Mouse (Mus musculus): ENCODE data around the gene Cyp4f17. TPM values are rescaled to one million over a fixed set of nuclear protein-coding genes. Genes with fewer than 3 reads are reported as not detected.
"Not testable (repeated sequence)": the region's sequence is repeated elsewhere in the genome, so short reads cannot be mapped to it uniquely, and the experiment has no call there.

The Cyp4f17 gene
- polyA plus RNA-seq, 1 experiment = 4.8 TPM

DNA sequence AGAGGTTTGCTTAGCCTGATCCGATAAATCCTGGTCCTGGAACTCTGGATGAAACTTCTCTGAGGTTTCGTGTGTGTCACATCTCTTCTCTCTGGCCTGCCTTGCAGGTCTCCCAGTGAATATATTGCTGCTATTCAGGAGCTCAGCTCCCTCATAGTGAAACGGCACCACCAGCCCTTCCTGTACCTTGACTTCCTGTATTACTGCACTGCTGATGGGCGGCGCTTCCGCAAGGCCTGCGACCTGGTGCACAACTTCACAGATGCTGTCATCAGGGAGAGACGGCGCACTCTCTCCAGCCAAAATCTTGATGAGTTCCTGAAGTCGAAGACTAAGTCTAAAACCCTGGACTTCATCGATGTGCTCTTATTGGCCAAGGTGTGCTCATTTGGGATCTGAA is 18.0 kb downstream of the Cyp4f17 start:
- WGBS = 32% methylated on average over 11 of the region's 11 CpGs
- Histone ChIP-seq H3K27ac (ENCODE audit: control insufficient read depth, insufficient read depth, low read length) (no peak overlapping the region), H3K27me3 (ENCODE audit: control insufficient read depth, insufficient read depth, low read length) (no peaks in the 10 kb centered on the region), H3K4me1 (replicated peaks; ENCODE audit: control insufficient read depth, insufficient read depth, low read length) (peaks cover 26% of the 10 kb centered on the region), H3K4me3 (ENCODE audit: control insufficient read depth, insufficient read depth, low read length) (peak overlapping the region; percentile 66), H3K36me3 (ENCODE audit: control insufficient read depth, insufficient read depth, low read length) (no peaks in the 10 kb centered on the region)
- TF ChIP-seq CTCF (IDR thresholded peaks at IDR 0.05; ENCODE audit: borderline replicate concordance, control insufficient read depth, extremely low read depth, insufficient read depth, low read length, poor library complexity) = no peak
- no peak for TF ChIP-seq POLR2A (IDR thresholded peaks at IDR 0.05; ENCODE audit: control insufficient read depth, extremely low read depth, insufficient read depth, low read length, poor library complexity)
- no peak for DNase-seq

DNA sequence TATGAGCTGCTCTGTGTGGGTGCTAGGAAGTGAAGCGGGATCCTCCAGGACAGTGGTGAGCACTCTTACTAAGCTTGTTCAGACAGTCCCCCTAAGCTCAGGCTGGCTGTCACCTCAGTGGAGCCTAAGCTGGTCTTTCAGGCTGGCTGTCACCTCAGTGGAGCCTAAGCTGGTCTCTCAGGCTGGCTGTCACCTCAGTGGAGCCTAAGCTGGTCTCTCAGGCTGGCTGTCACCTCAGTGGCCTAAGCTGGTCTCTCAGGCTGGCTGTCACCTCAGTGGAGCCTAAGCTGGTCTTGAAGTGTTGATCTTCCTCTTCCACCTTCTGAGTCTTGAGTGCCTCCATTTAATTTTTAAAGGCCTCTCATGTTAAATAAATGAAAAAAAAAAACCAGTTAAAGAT is 20.5 kb downstream of the Cyp4f17 start:
- not testable (repeated sequence) for H3K27me3 ChIP-seq (ENCODE audit: control insufficient read depth, insufficient read depth, low read length); H3K4me3 ChIP-seq (ENCODE audit: control insufficient read depth, insufficient read depth, low read length); DNase-seq; H3K36me3 ChIP-seq (ENCODE audit: control insufficient read depth, insufficient read depth, low read length); H3K27ac ChIP-seq (ENCODE audit: control insufficient read depth, insufficient read depth, low read length)
- 97% methylated on average over 1 of the region's 1 CpGs for WGBS
- H3K4me1 ChIP-seq (replicated peaks; ENCODE audit: control insufficient read depth, insufficient read depth, low read length) = peaks cover 32% of the 10 kb centered on the region

DNA sequence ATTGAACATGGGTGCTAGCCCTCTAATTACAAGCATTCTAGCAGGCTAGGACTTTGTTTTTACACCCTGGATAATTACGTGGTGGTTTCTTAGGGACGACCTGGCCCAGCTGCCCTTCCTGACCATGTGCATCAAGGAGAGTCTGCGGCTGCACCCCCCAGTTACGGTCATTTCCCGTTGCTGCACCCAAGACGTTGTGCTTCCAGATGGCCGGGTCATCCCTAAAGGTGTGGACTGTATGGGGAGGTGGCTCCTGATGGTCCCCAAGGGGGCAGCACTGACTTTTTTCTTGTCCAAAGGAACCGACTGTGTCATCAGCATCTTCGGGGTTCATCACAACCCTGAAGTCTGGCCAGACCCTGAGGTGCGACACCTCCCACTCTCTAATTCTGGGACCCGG is 21.9 kb downstream of the Cyp4f17 start:
- no peaks in the 10 kb centered on the region for H3K36me3 ChIP-seq (ENCODE audit: control insufficient read depth, insufficient read depth, low read length)
- DNase-seq = no peak
- peaks cover 28% of the 10 kb centered on the region for H3K4me1 ChIP-seq (replicated peaks; ENCODE audit: control insufficient read depth, insufficient read depth, low read length)
- H3K27ac ChIP-seq (ENCODE audit: control insufficient read depth, insufficient read depth, low read length) = no peak overlapping the region
- H3K4me3 ChIP-seq (ENCODE audit: control insufficient read depth, insufficient read depth, low read length) = no peak overlapping the region
- H3K27me3 ChIP-seq (ENCODE audit: control insufficient read depth, insufficient read depth, low read length) = no peaks in the 10 kb centered on the region
- TF ChIP-seq CTCF (IDR thresholded peaks at IDR 0.05; ENCODE audit: borderline replicate concordance, control insufficient read depth, extremely low read depth, insufficient read depth, low read length, poor library complexity) = no peak
- WGBS = 91% methylated on average over 11 of the region's 11 CpGs

GRCm38 (mm10) chr17:32528408-32529337 is 22.8 kb downstream of the Cyp4f17 start:
- peak overlapping the region; percentile 0; the same call in 1 of the 2 replicates for H3K27ac ChIP-seq (ENCODE audit: control insufficient read depth, insufficient read depth, low read length)
- peak; percentile 91 for DNase-seq
- TF ChIP-seq POLR2A (IDR thresholded peaks at IDR 0.05; ENCODE audit: control insufficient read depth, extremely low read depth, insufficient read depth, low read length, poor library complexity) = peak; percentile 47; the same call in 1 of the 2 replicates
- TF ChIP-seq CTCF (IDR thresholded peaks at IDR 0.05; ENCODE audit: borderline replicate concordance, control insufficient read depth, extremely low read depth, insufficient read depth, low read length, poor library complexity) = peak; percentile 78; the same call in 1 of the 2 replicates
- H3K36me3 ChIP-seq (ENCODE audit: control insufficient read depth, insufficient read depth, low read length) = no peaks in the 10 kb centered on the region
- H3K4me1 ChIP-seq (replicated peaks; ENCODE audit: control insufficient read depth, insufficient read depth, low read length) = peaks cover 23% of the 10 kb centered on the region
- H3K27me3 ChIP-seq (ENCODE audit: control insufficient read depth, insufficient read depth, low read length) = no peaks in the 10 kb centered on the region
- WGBS = 17% methylated on average over 26 of the region's 26 CpGs
- peak overlapping the region; percentile 33 for H3K4me3 ChIP-seq (ENCODE audit: control insufficient read depth, insufficient read depth, low read length)

GRCm38 (mm10) chr17:32532356-32532755 is 26.5 kb downstream of the Cyp4f17 start:
- peaks cover 44% of the 10 kb centered on the region for H3K4me1 ChIP-seq (replicated peaks; ENCODE audit: control insufficient read depth, insufficient read depth, low read length)
- peak; percentile 62 for DNase-seq
- not testable (repeated sequence) for H3K4me3 ChIP-seq (ENCODE audit: control insufficient read depth, insufficient read depth, low read length)

GRCm38 (mm10) chr17:32534068-32534467 is 28.2 kb downstream of the Cyp4f17 start:
- no peaks in the 10 kb centered on the region for H3K36me3 ChIP-seq (ENCODE audit: control insufficient read depth, insufficient read depth, low read length)
- H3K27ac ChIP-seq (ENCODE audit: control insufficient read depth, insufficient read depth, low read length) = peak overlapping the region; percentile 72
- peaks cover 35% of the 10 kb centered on the region for H3K4me1 ChIP-seq (replicated peaks; ENCODE audit: control insufficient read depth, insufficient read depth, low read length)
- 50% methylated on average over 6 of the region's 6 CpGs for WGBS
- no peak for DNase-seq
- H3K4me3 ChIP-seq (ENCODE audit: control insufficient read depth, insufficient read depth, low read length) = no peak overlapping the region
- TF ChIP-seq POLR2A (IDR thresholded peaks at IDR 0.05; ENCODE audit: control insufficient read depth, extremely low read depth, insufficient read depth, low read length, poor library complexity) (no peak), CTCF (IDR thresholded peaks at IDR 0.05; ENCODE audit: borderline replicate concordance, control insufficient read depth, extremely low read depth, insufficient read depth, low read length, poor library complexity) (no peak)
- H3K27me3 ChIP-seq (ENCODE audit: control insufficient read depth, insufficient read depth, low read length) = no peaks in the 10 kb centered on the region

More at GRCm38 (mm10) chr17:32532356-32532755, 26.5 kb downstream of the Cyp4f17 start:
- not testable (repeated sequence) for H3K27me3 ChIP-seq (ENCODE audit: control insufficient read depth, insufficient read depth, low read length); H3K36me3 ChIP-seq (ENCODE audit: control insufficient read depth, insufficient read depth, low read length)
- H3K27ac ChIP-seq (ENCODE audit: control insufficient read depth, insufficient read depth, low read length) = peak overlapping the region; percentile 75
- 55% methylated on average over 4 of the region's 4 CpGs for WGBS

All from thymus, adult 2 months (tissue).